Mouse (Mus musculus) midbrain, embryonic 14.5 days (tissue): ENCODE measurements around the gene Pdgfa. TPM values are rescaled to one million over a fixed set of nuclear protein-coding genes. Genes with fewer than 3 reads are reported as not detected.

Experiments used
- ATAC-seq: fragments of 200-750 bp; cut with Nextera tagmentation; 2 replicates; pipeline ENCODE4 v1.8.0; 2017; ENCODE audit warnings: moderate number of reproducible peaks, moderate library complexity; ENCODE audit not compliant: low FRiP score, low TSS enrichment
- DNase-seq: peaks from one replicate; pipeline ENCODE4 v3.0.0-alpha.2; 2015
- H3K27ac ChIP-seq: fragments of 300-500 bp; sonication (generic); replicated peaks from 2 replicates; pipeline ENCODE4 v1.5.1; 2014; ENCODE audit warnings: mild to moderate bottlenecking, low read depth, low read length, moderate library complexity
- H3K27me3 ChIP-seq: fragments of 300-500 bp; sonication (generic); 2 replicates; pipeline ENCODE4 v1.6.1; 2014; ENCODE audit warnings: low read length, control low read depth, mixed read lengths; ENCODE audit not compliant: control insufficient read depth, insufficient read depth
- H3K36me3 ChIP-seq: fragments of 300-500 bp; sonication (generic); 2 replicates; pipeline ENCODE4 v1.6.1; 2014; ENCODE audit warnings: low read length, control low read depth; ENCODE audit not compliant: control insufficient read depth, insufficient read depth
- H3K4me1 ChIP-seq: fragments of 300-500 bp; sonication (generic); 2 replicates; pipeline ENCODE4 v1.6.1; 2014; ENCODE audit warnings: mild to moderate bottlenecking, antibody characterized with exemption, low read length, control low read depth; ENCODE audit not compliant: control insufficient read depth, insufficient read depth
- H3K4me2 ChIP-seq: fragments of 300-500 bp; sonication (generic); 2 replicates; pipeline ENCODE4 v1.6.1; 2014; ENCODE audit warnings: mild to moderate bottlenecking, low read length, moderate library complexity
- H3K4me3 ChIP-seq: fragments of 300-500 bp; sonication (generic); replicated peaks from 2 replicates; pipeline ENCODE4 v1.5.1; 2014; ENCODE audit warnings: low read depth, low read length
- H3K9ac ChIP-seq: fragments of 300-500 bp; sonication (generic); replicated peaks from 2 replicates; pipeline ENCODE4 v1.6.1; 2014; ENCODE audit warnings: mild to moderate bottlenecking, low read length, moderate library complexity
- H3K9me3 ChIP-seq: fragments of 300-500 bp; sonication (generic); 2 replicates; pipeline ENCODE4 v1.6.1; 2016; ENCODE audit warnings: low read length, control low read depth, mixed read lengths; ENCODE audit not compliant: control insufficient read depth
- WGBS: fragments of 180-500 bp; shearing (Covaris S2); extraction: QIAGEN DNeasy Blood & Tissue Kit; methylation state at CpG from one replicate; pipeline ENCODE4 v1.1.7; 2014; 5-methylcytosine and 5-hydroxymethylcytosine counted together
- polyA plus RNA-seq: library from polyadenylated mRNA; unstranded; fragments of >200 nt; fragmentation: Nextera tagmentation; extraction: Ambion mirVana; gene quantifications from 2 replicates; pipeline ENCODE4 v1.2.1, GENCODE M21; 2014

The Pdgfa gene
- polyA plus RNA-seq, 1 experiment from 2014 or later: 16.2 TPM

DNA sequence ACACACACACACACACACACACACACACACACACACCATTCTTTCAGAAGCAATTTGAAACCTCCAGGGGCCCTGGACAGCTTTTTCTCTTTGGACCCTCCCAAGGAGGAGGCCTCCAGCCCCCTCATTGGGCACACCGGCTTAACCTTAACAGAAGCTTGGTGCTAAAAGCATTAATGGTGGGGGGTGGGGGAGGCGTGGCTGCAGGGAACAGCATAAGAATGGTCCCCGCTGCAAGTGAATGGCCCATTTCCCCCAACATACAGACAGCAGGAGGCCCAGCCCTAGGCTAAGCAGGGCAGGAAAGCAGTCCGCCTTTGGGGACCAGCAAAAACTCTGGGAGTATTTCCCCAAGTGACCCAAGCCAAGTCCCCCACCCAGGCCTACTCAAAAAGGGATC, 5.4 kb downstream of the Pdgfa start:
- Histone ChIP-seq H3K4me3 (no peak overlapping the region), H3K9me3 (no peaks in the 10 kb centered on the region), H3K27ac (no peak overlapping the region), H3K36me3 (peaks cover 10% of the 10 kb centered on the region; the same call in 1 of the 2 replicates), H3K4me2 (no peak overlapping the region), H3K27me3 (peaks cover 47% of the 10 kb centered on the region), H3K4me1 (peaks cover 29% of the 10 kb centered on the region), H3K9ac (no peak overlapping the region)
- no peak for ATAC-seq
- no peak for DNase-seq
- WGBS: 16% methylated on average over 4 of the region's 4 CpGs

DNA sequence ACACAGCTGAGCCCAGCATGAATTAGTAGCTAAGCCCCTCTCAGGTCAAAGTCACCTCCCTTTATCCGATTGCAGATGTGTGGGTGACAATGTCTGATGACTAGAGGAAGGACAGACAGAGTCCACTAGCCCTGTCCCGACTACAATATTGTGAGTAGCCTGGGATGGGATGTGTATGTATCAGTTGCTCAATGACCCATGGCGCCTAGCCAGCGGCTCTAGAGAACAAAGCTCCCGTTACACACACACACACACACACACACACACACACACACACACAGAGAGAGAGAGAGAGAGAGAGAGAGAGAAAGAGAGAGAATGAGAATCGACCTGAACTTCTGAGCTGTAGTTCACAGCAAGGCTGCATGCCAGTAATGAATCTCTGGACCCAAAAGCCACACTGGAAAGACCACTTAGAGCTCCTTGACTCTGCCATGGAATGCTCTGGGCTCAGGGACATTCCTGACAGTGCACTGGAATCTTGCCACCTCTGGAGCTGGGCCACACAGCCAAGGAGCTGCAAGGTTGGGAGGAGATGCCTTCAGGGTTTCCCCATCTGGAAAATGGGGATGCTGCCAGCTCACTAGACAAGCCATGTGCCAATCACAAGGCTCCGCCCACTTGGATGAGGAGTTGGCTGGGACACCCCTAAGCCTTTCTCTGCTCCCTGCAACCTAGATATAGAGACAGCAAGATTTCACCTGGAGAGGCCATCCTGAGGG, 6.3 kb downstream of the Pdgfa start:
- H3K27ac ChIP-seq: no peak overlapping the region
- H3K9ac ChIP-seq: no peak overlapping the region
- H3K9me3 ChIP-seq: no peaks in the 10 kb centered on the region
- whole genome bisulfite sequencing: 62% methylated on average over 7 of the region's 7 CpGs
- H3K36me3 ChIP-seq: peaks cover 10% of the 10 kb centered on the region; the same call in 1 of the 2 replicates
- DNase-seq: no peak
- H3K4me1 ChIP-seq: peaks cover 29% of the 10 kb centered on the region
- H3K27me3 ChIP-seq: peaks cover 38% of the 10 kb centered on the region
- no peak overlapping the region for H3K4me3 ChIP-seq
- ATAC-seq: no peak
- no peak overlapping the region for H3K4me2 ChIP-seq

DNA sequence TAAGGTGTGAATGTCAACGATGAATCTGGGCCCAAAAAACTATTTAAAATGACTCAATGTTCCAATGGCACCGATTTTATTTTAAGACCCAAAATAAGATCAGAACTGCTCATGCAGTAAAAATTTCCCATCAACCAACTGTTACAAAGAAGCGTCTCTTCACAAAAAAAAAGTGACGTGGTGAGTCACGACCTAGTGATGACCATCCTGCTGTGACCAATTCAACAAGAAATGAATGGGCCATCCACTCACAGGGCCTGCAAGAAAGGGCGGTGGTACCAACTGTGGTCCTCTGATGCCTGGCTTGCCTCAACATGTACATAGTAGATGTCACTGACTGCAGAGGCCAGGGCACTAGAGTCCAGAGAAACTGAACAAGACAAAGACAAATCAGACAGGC, 7.6 kb downstream of the Pdgfa start:
- Histone ChIP-seq H3K36me3 (peaks cover 10% of the 10 kb centered on the region; the same call in 1 of the 2 replicates), H3K27me3 (peaks cover 38% of the 10 kb centered on the region), H3K9ac (no peak overlapping the region), H3K9me3 (no peaks in the 10 kb centered on the region), H3K4me1 (peaks cover 27% of the 10 kb centered on the region), H3K4me2 (no peak overlapping the region), H3K27ac (no peak overlapping the region), H3K4me3 (no peak overlapping the region)
- WGBS: 66% methylated on average over 6 of the region's 6 CpGs
- ATAC-seq (no peak), DNase-seq (no peak)

DNA sequence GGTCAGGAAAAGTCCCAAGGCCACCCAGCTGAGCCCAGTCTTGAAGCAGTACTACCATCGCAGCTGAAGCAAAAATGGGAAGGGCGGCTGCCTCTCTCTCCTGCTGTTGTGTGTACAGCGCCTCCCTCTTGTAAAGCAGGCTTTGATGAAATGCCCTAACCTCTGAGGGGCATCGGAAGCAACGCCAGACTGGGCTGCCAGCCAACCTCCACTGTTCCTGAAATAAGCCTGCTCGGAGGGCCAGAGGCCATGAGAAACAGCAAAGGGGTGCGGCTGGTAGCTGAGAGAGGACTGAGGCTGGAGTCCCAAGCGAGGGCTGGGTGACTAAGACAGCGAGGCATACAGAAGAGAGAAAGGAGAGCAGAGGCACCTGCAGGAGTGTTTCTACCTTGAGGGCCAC, 8.4 kb downstream of the Pdgfa start:
- 42% methylated on average over 9 of the region's 9 CpGs for WGBS
- DNase-seq: peak; percentile 74
- peaks cover 14% of the 10 kb centered on the region; the same call in 1 of the 2 replicates for H3K36me3 ChIP-seq

DNA sequence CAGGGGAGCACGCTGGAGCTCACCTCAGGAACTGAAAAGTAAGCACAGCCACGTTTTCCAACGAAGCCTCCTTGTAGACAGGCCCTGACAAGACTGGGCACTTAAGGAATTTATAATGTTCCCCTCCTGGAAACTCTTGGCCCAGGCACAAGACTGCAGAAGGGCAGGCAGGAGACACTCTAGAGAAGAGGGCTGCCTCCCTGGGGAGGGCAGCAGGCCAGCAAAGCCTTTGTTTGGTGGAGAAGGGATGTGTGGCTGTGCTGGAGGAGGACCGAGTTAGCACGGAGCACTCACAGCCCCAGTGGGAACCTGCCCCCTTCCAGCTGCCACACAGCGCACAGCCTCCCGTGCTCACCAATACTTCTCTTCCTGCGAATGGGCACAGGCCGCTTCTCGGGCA, 9.2 kb downstream of the Pdgfa start:
- no peak overlapping the region for H3K27ac ChIP-seq
- peaks cover 29% of the 10 kb centered on the region for H3K27me3 ChIP-seq
- 67% methylated on average over 10 of the region's 10 CpGs for WGBS
- no peak for DNase-seq
- ATAC-seq: no peak
- H3K4me1 ChIP-seq: peaks cover 15% of the 10 kb centered on the region
- H3K9ac ChIP-seq: no peak overlapping the region
- no peaks in the 10 kb centered on the region for H3K9me3 ChIP-seq
- peaks cover 16% of the 10 kb centered on the region; the same call in 1 of the 2 replicates for H3K36me3 ChIP-seq
- H3K4me3 ChIP-seq: no peak overlapping the region
- no peak overlapping the region for H3K4me2 ChIP-seq

More for the DNA sequence above, 8.4 kb downstream of the Pdgfa start:
- H3K9me3 ChIP-seq: no peaks in the 10 kb centered on the region
- no peak overlapping the region for H3K4me3 ChIP-seq
- H3K4me1 ChIP-seq: peaks cover 23% of the 10 kb centered on the region
- 0 out of 2 replicates have a peak overlapping the region, but pooled peaks have one; percentile 9 for H3K9ac ChIP-seq
- H3K27me3 ChIP-seq: peaks cover 36% of the 10 kb centered on the region
- no peak overlapping the region for H3K27ac ChIP-seq
- ATAC-seq: no peak
- H3K4me2 ChIP-seq: no peak overlapping the region

DNA sequence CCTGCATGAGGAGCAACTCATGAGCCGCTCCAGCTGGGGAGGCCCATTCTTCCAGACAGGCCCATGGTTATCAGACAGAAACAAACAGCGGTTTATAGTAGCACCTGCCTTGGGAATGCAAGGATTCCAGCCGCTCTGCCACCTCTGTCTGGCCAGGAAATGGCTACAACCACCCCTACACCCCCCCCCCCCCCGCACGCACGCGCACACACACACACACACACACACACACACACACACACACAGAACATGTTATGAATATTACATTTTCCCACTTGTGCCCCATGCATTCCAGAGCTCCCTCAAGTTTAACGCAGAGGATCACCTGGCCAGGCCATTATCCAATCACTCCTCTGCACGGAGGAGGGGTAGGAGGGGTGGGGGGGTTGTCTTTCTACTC, 15.2 kb downstream of the Pdgfa start:
- Histone ChIP-seq H3K4me1 (no peaks in the 10 kb centered on the region), H3K27me3 (no peaks in the 10 kb centered on the region), H3K9ac (no peak overlapping the region), H3K4me3 (no peak overlapping the region), H3K9me3 (no peaks in the 10 kb centered on the region), H3K27ac (no peak overlapping the region), H3K4me2 (no peak overlapping the region), H3K36me3 (0 out of 2 replicates have a peak, but pooled peaks cover 6% of the 10 kb centered on the region)
- DNase-seq: no peak
- no peak for ATAC-seq
- WGBS: 91% methylated on average over 9 of the region's 9 CpGs

DNA sequence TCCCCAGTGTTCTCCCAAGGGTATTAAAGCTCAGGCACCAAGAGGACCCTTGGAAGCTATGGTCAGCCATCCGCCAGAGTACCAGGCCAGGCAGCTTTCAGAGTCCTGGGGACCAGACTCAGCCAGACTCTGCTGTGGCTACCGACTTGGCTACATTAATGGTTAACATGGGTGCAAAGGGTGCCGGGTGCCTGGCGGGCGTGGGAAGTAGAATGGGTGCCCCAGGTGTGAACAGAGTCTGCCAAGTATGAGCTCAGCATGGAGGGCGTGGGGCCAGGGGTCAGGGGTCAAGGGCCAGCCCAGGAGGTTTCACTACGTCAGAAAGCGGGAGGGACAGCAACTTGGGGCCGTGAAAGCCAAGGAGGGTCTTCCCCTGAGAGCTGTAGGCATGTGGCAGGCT, 16.6 kb downstream of the Pdgfa start:
- Histone ChIP-seq H3K27me3 (no peaks in the 10 kb centered on the region), H3K4me2 (no peak overlapping the region), H3K4me3 (no peak overlapping the region), H3K4me1 (no peaks in the 10 kb centered on the region), H3K27ac (no peak overlapping the region), H3K9ac (no peak overlapping the region), H3K36me3 (0 out of 2 replicates have a peak, but pooled peaks cover 6% of the 10 kb centered on the region), H3K9me3 (no peaks in the 10 kb centered on the region)
- 89% methylated on average over 9 of the region's 9 CpGs for WGBS
- ATAC-seq (no peak), DNase-seq (no peak)

DNA sequence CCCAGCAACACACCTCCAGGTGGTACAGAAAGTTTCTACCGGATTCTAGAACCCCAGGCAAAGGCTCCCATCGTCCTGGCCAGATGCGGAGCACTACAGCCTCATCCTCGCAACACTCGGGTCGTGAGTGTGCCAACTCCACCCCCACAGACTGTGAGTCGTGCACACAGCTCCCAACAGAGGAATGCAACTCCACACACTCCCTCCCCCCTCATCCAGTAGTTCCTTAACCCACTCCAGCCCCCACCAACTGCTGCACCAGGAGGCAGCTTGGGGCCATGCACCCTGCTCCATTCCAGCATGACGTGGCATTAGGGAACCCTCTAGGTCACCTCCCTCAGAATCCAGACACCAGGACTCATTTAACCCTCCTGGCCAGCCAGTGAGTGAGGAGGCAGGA, 17.3 kb downstream of the Pdgfa start:
- Histone ChIP-seq H3K36me3 (0 out of 2 replicates have a peak, but pooled peaks cover 6% of the 10 kb centered on the region), H3K4me1 (no peaks in the 10 kb centered on the region), H3K27ac (no peak overlapping the region), H3K4me3 (no peak overlapping the region), H3K4me2 (no peak overlapping the region), H3K9me3 (no peaks in the 10 kb centered on the region), H3K9ac (no peak overlapping the region), H3K27me3 (no peaks in the 10 kb centered on the region)
- DNase-seq (no peak), ATAC-seq (no peak)
- WGBS: 87% methylated on average over 8 of the region's 8 CpGs

DNA sequence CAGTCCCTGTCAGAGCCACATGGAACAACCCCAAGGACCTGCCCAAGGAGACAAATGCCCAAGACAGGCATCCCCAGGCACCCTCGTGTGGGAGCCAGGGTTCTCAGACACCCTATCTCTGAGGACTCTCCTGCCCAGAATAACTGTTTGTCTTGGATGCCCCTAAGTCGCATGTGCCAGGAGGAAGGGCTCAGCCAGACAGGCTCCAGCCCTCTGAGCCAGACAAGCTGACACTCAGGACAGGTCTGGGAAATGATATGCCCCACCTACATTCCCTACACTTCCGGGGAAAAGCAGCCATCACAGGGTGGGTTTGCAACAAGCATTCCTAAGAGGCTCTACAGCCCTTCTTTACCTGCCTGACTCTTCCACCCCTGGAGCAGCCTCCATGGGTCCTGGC, 19.4 kb downstream of the Pdgfa start:
- no peak overlapping the region for H3K9ac ChIP-seq
- ATAC-seq (no peak), DNase-seq (no peak)
- H3K4me1 ChIP-seq: no peaks in the 10 kb centered on the region
- no peak overlapping the region for H3K4me2 ChIP-seq
- no peaks in the 10 kb centered on the region for H3K36me3 ChIP-seq
- no peak overlapping the region for H3K27ac ChIP-seq
- H3K27me3 ChIP-seq: no peaks in the 10 kb centered on the region
- no peaks in the 10 kb centered on the region for H3K9me3 ChIP-seq
- H3K4me3 ChIP-seq: no peak overlapping the region
- 69% methylated on average over 3 of the region's 3 CpGs for WGBS
